Mouse (Mus musculus) MEL (cell line): ENCODE data around the gene Grwd1.

Source experiments
- CTCF ChIP-seq, 3 experiments: IDR thresholded peaks in 2 of 3; conservative IDR thresholded peaks in 1 of 3; 2 replicates each; pipeline ENCODE4 v1.5.1; 2011 to 2012; ENCODE audit warnings: low read length in 3 of 3, low read depth in 2 of 3, mild to moderate bottlenecking in 2 of 3, improper control_type of control experiment in 1 of 3, inconsistent platforms in 1 of 3, mixed read lengths in 1 of 3, moderate library complexity in 1 of 3; ENCODE audit not compliant: control insufficient read depth in 1 of 3, insufficient read depth in 1 of 3, poor library complexity in 1 of 3, severe bottlenecking in 1 of 3
- POLR2A ChIP-seq, 2 experiments: IDR thresholded peaks; 2 replicates each; pipeline ENCODE4 v1.6.1; 2011 to 2012; ENCODE audit warnings: low read length in 2 of 2, mild to moderate bottlenecking in 2 of 2, control low read depth in 1 of 2, improper control_type of control experiment in 1 of 2, low read depth in 1 of 2, moderate library complexity in 1 of 2; ENCODE audit not compliant: control insufficient read depth in 1 of 2, insufficient read depth in 1 of 2, poor library complexity in 1 of 2
- USF2 ChIP-seq, 2 experiments: IDR thresholded peaks; 2 replicates each; pipeline ENCODE4 v1.6.1; 2011 to 2012; ENCODE audit warnings: improper control_type of control experiment in 2 of 2, low read length in 2 of 2, borderline replicate concordance in 1 of 2, inconsistent platforms in 1 of 2, low read depth in 1 of 2, mild to moderate bottlenecking in 1 of 2; ENCODE audit not compliant: insufficient read depth in 1 of 2

GRCm38 (mm10) chr7:45848447-45849027 lies 17.8 kb upstream of the Grwd1 start:
- TF ChIP-seq CTCF (IDR thresholded peaks at IDR 0.05 in 2 of 3, conservative IDR thresholded peaks at IDR 0.05 in 1 of 3; ENCODE audit: control insufficient read depth in 1 of 3, insufficient read depth in 1 of 3, low read depth in 2 of 3, low read length in 3 of 3, poor library complexity in 1 of 3, severe bottlenecking in 1 of 3) (no peak), POLR2A (IDR thresholded peaks at IDR 0.05; ENCODE audit: control insufficient read depth in 1 of 2, insufficient read depth in 1 of 2, low read depth in 1 of 2, low read length in 2 of 2, poor library complexity in 1 of 2) (no peak), USF2 (IDR thresholded peaks at IDR 0.05; ENCODE audit: borderline replicate concordance in 1 of 2, insufficient read depth in 1 of 2, low read depth in 1 of 2, low read length in 2 of 2) (no peak)
